Mouse (Mus musculus) brain, embryonic 14.5 days (tissue): ENCODE results near the gene Rsg1.

Experiments used
- CTCF ChIP-seq: fragments of 200-500 bp; IDR thresholded peaks from 2 replicates; pipeline ENCODE4 v1.5.1; 2012; ENCODE audit warnings: inconsistent platforms, mild to moderate bottlenecking, moderate library complexity, borderline replicate concordance; ENCODE audit not compliant: insufficient read depth, insufficient read length; ENCODE audit errors: extremely low read depth
- POLR2A ChIP-seq: fragments of 200-500 bp; IDR thresholded peaks from 2 replicates; pipeline ENCODE4 v1.6.1; 2012; ENCODE audit warnings: mild to moderate bottlenecking, inconsistent platforms, borderline replicate concordance; ENCODE audit not compliant: poor library complexity, insufficient read depth, insufficient read length, severe bottlenecking; ENCODE audit errors: extremely low read depth

- TF ChIP-seq CTCF (peak; percentile 52; the same call in 1 of the 2 replicates), POLR2A (no peak)
These were observed 638 bp downstream of the Rsg1 start for GRCm38 (mm10) chr4:141214337-141214851.
